Mouse (Mus musculus): ENCODE measurements around the gene Aagab. TPM values are rescaled to one million over a fixed set of nuclear protein-coding genes. Genes with fewer than 3 reads are reported as not detected.

Aagab gene
- total RNA-seq, 2 experiments from 2014 or later = 10.8 to 13.4 TPM

- no peak for DNase-seq (ENCODE audit: low spot score in 2 of 2)
Observed at GRCm38 (mm10) chr9:63603849-63604248, 1.4 kb downstream of the Aagab start.

- DNase-seq (ENCODE audit: low spot score in 2 of 2) = no peak
Observed at GRCm38 (mm10) chr9:63606594-63606993, 4.1 kb downstream of the Aagab start.

GRCm38 (mm10) chr9:63608006-63608405 lies 5.5 kb downstream of the Aagab start:
- DNase-seq (ENCODE audit: low spot score in 2 of 2) = no peak

- no peak for DNase-seq (ENCODE audit: low spot score in 2 of 2)
Observed at GRCm38 (mm10) chr9:63609246-63609645, 6.8 kb downstream of the Aagab start.

GRCm38 (mm10) chr9:63609776-63610175 lies 7.3 kb downstream of the Aagab start:
- DNase-seq (ENCODE audit: low spot score in 2 of 2) = no peak

GRCm38 (mm10) chr9:63610231-63610630 lies 7.8 kb downstream of the Aagab start:
- no peak for DNase-seq (ENCODE audit: low spot score in 2 of 2)

GRCm38 (mm10) chr9:63610841-63611366 lies 8.4 kb downstream of the Aagab start:
- DNase-seq (ENCODE audit: low spot score in 2 of 2) = peak in 1 of 2 experiments; percentile 36

- DNase-seq (ENCODE audit: low spot score in 2 of 2) = no peak
Observed at GRCm38 (mm10) chr9:63611967-63612366, 9.5 kb downstream of the Aagab start.

GRCm38 (mm10) chr9:63612565-63613515 lies 10.4 kb downstream of the Aagab start:
- peak in 1 of 2 experiments; percentile 19 for DNase-seq (ENCODE audit: low spot score in 2 of 2)

- no peak for DNase-seq (ENCODE audit: low spot score in 2 of 2)
Observed at GRCm38 (mm10) chr9:63613569-63613968, 11.1 kb downstream of the Aagab start.

- no peak for DNase-seq (ENCODE audit: low spot score in 2 of 2)
Observed at GRCm38 (mm10) chr9:63614018-63614985, 11.8 kb downstream of the Aagab start.

- DNase-seq (ENCODE audit: low spot score in 2 of 2) = no peak
Observed at GRCm38 (mm10) chr9:63617967-63618366, 15.5 kb downstream of the Aagab start.

- DNase-seq (ENCODE audit: low spot score in 2 of 2) = no peak
Observed at GRCm38 (mm10) chr9:63623895-63624569, 21.6 kb downstream of the Aagab start.

GRCm38 (mm10) chr9:63625090-63625756 lies 22.8 kb downstream of the Aagab start:
- no peak for DNase-seq (ENCODE audit: low spot score in 2 of 2)

- DNase-seq (ENCODE audit: low spot score in 2 of 2) = no peak
Observed at GRCm38 (mm10) chr9:63632045-63632444, 29.6 kb downstream of the Aagab start.

- DNase-seq (ENCODE audit: low spot score in 2 of 2) = no peak
Observed at GRCm38 (mm10) chr9:63632924-63633323, 30.5 kb downstream of the Aagab start.

GRCm38 (mm10) chr9:63633334-63633733 lies 30.9 kb downstream of the Aagab start:
- no peak for DNase-seq (ENCODE audit: low spot score in 2 of 2)

GRCm38 (mm10) chr9:63636113-63636512 lies 33.7 kb downstream of the Aagab start:
- DNase-seq (ENCODE audit: low spot score in 2 of 2) = no peak

GRCm38 (mm10) chr9:63641983-63642646 lies 39.7 kb downstream of the Aagab start:
- no peak for DNase-seq (ENCODE audit: low spot score in 2 of 2)

GRCm38 (mm10) chr9:63644011-63644410 lies 41.6 kb downstream of the Aagab start:
- no peak for DNase-seq (ENCODE audit: low spot score in 2 of 2)
